Mouse (Mus musculus) kidney, postnatal 0 days (tissue): Measurements from ENCODE around the gene Eml4. TPM values are rescaled to one million over a fixed set of nuclear protein-coding genes. Genes with fewer than 3 reads are reported as not detected.

Experiments used
- ATAC-seq: fragments of 200-750 bp; cut with Nextera tagmentation; replicated peaks from 2 replicates; pipeline ENCODE4 v1.8.0; 2017; ENCODE audit warnings: low read depth, moderate number of reproducible peaks, moderate TSS enrichment, moderate library complexity; ENCODE audit not compliant: low FRiP score
- DNase-seq: peaks from one replicate; pipeline ENCODE4 v3.0.0-alpha.2; 2016; ENCODE audit warnings: low spot score
- H3K27ac ChIP-seq: fragments of 300-500 bp; sonication (generic); 2 replicates; pipeline ENCODE4 v1.5.1; 2014; ENCODE audit warnings: mild to moderate bottlenecking
- H3K27me3 ChIP-seq: fragments of 300-500 bp; sonication (generic); 2 replicates; pipeline ENCODE4 v1.6.1; 2014; ENCODE audit warnings: low read length, mixed read lengths; ENCODE audit not compliant: insufficient read depth
- H3K36me3 ChIP-seq: fragments of 300-500 bp; sonication (generic); 2 replicates; pipeline ENCODE4 v1.6.1; 2014; ENCODE audit warnings: low read length, mixed read lengths; ENCODE audit not compliant: insufficient read depth
- H3K4me1 ChIP-seq: fragments of 300-500 bp; sonication (generic); replicated peaks from 2 replicates; pipeline ENCODE4 v1.6.1; 2014; ENCODE audit warnings: antibody characterized with exemption, low read length, mixed read lengths; ENCODE audit not compliant: insufficient read depth
- H3K4me2 ChIP-seq: fragments of 300-500 bp; sonication (generic); 2 replicates; pipeline ENCODE4 v1.6.1; 2014; ENCODE audit warnings: mild to moderate bottlenecking, low read length, moderate library complexity, mixed read lengths
- H3K4me3 ChIP-seq: fragments of 300-500 bp; sonication (generic); replicated peaks from 2 replicates; pipeline ENCODE4 v1.5.1; 2014; ENCODE audit warnings: low read depth, low read length
- H3K9ac ChIP-seq: fragments of 300-500 bp; sonication (generic); 2 replicates; pipeline ENCODE4 v1.6.1; 2014; ENCODE audit warnings: low read depth, low read length
- H3K9me3 ChIP-seq: fragments of 300-500 bp; sonication (generic); replicated peaks from 2 replicates; pipeline ENCODE4 v1.6.1; 2016; ENCODE audit warnings: low read length, inconsistent platforms, mixed read lengths
- CTCF ChIP-seq: IDR thresholded peaks from 2 replicates; pipeline ENCODE4 v1.5.1; 2016; ENCODE audit warnings: antibody characterized with exemption, low read depth, mild to moderate bottlenecking, moderate library complexity
- WGBS: fragments of 180-500 bp; shearing (Covaris S2); extraction: QIAGEN DNeasy Blood & Tissue Kit; methylation state at CpG from one replicate; pipeline ENCODE4 v1.1.7; 2014; 5-methylcytosine and 5-hydroxymethylcytosine counted together
- polyA plus RNA-seq: library from polyadenylated mRNA; unstranded; fragments of >200 nt; fragmentation: Nextera tagmentation; extraction: Ambion mirVana; gene quantifications from 2 replicates; pipeline ENCODE4 v1.2.1, GENCODE M21; 2015

Gene Eml4
- polyA plus RNA-seq, 1 experiment from 2014 or later = 19.0 TPM

- Histone ChIP-seq H3K9me3 (no peaks in the 10 kb centered on the region), H3K4me2 (no peak overlapping the region), H3K4me3 (no peak overlapping the region), H3K36me3 (no peaks in the 10 kb centered on the region), H3K4me1 (no peaks in the 10 kb centered on the region; the same call in 1 of the 2 replicates), H3K27me3 (no peaks in the 10 kb centered on the region), H3K27ac (no peak overlapping the region), H3K9ac (no peak overlapping the region)
- ATAC-seq (no peak), DNase-seq (no peak)
- 69% methylated on average over 16 of the region's 16 CpGs for WGBS
- TF ChIP-seq CTCF = no peak
Observed at GRCm38 (mm10) chr17:83340895-83341524, 9.7 kb upstream of the Eml4 start.

- Histone ChIP-seq H3K36me3 (no peaks in the 10 kb centered on the region), H3K27me3 (no peaks in the 10 kb centered on the region), H3K27ac (no peak overlapping the region), H3K9me3 (no peaks in the 10 kb centered on the region), H3K4me3 (no peak overlapping the region), H3K4me1 (no peaks in the 10 kb centered on the region; the same call in 1 of the 2 replicates), H3K4me2 (no peak overlapping the region), H3K9ac (no peak overlapping the region)
- ATAC-seq (no peak), DNase-seq (no peak)
- WGBS = 58% methylated on average over 7 of the region's 7 CpGs
- TF ChIP-seq CTCF = no peak
Observed at GRCm38 (mm10) chr17:83344226-83344625, 6.5 kb upstream of the Eml4 start.

GRCm38 (mm10) chr17:83348056-83348822 lies 2.5 kb upstream of the Eml4 start:
- Histone ChIP-seq H3K4me2 (no peak overlapping the region), H3K9me3 (no peaks in the 10 kb centered on the region), H3K27ac (no peak overlapping the region), H3K36me3 (no peaks in the 10 kb centered on the region), H3K4me3 (no peak overlapping the region), H3K27me3 (no peaks in the 10 kb centered on the region), H3K9ac (no peak overlapping the region), H3K4me1 (no peaks in the 10 kb centered on the region; the same call in 1 of the 2 replicates)
- TF ChIP-seq CTCF = no peak
- ATAC-seq (no peak), DNase-seq (no peak)
- 70% methylated on average over 9 of the region's 9 CpGs for WGBS

- H3K36me3 ChIP-seq = no peaks in the 10 kb centered on the region
- ATAC-seq = peak; percentile 73
- H3K9me3 ChIP-seq = no peaks in the 10 kb centered on the region
- H3K4me1 ChIP-seq = no peaks in the 10 kb centered on the region
- DNase-seq = no peak
- H3K9ac ChIP-seq = peak overlapping the region; percentile 89
- peak overlapping the region; percentile 91 for H3K27ac ChIP-seq
- no peaks in the 10 kb centered on the region for H3K27me3 ChIP-seq
- 0% methylated on average over 44 of the region's 57 CpGs for WGBS
- peak overlapping the region; percentile 91 for H3K4me3 ChIP-seq
- no peak for TF ChIP-seq CTCF
- H3K4me2 ChIP-seq = peak overlapping the region; percentile 80
Observed at GRCm38 (mm10) chr17:83351119-83351531, 394 bp downstream of the Eml4 start.

GRCm38 (mm10) chr17:83351601-83352413 lies 1.1 kb downstream of the Eml4 start:
- DNase-seq = no peak
- no peak for TF ChIP-seq CTCF
- Histone ChIP-seq H3K4me3 (peak overlapping the region; percentile 91), H3K9ac (peak overlapping the region; percentile 89), H3K4me2 (peak overlapping the region; percentile 80), H3K27me3 (no peaks in the 10 kb centered on the region), H3K4me1 (no peaks in the 10 kb centered on the region), H3K27ac (peak overlapping the region; percentile 91), H3K9me3 (no peaks in the 10 kb centered on the region), H3K36me3 (no peaks in the 10 kb centered on the region)
- 4% methylated on average over 13 of the region's 13 CpGs for WGBS
- no peak for ATAC-seq

- no peak overlapping the region for H3K27ac ChIP-seq
- H3K9me3 ChIP-seq = no peaks in the 10 kb centered on the region
- H3K27me3 ChIP-seq = no peaks in the 10 kb centered on the region
- no peaks in the 10 kb centered on the region for H3K36me3 ChIP-seq
- H3K4me1 ChIP-seq = no peaks in the 10 kb centered on the region
- H3K4me2 ChIP-seq = peak overlapping the region; percentile 80
- 10% methylated on average over 2 of the region's 2 CpGs for WGBS
- H3K4me3 ChIP-seq = peak overlapping the region; percentile 91
- no peak for TF ChIP-seq CTCF
- ATAC-seq (no peak), DNase-seq (no peak)
- H3K9ac ChIP-seq = 0 out of 2 replicates have a peak overlapping the region, but pooled peaks have one; percentile 1
Observed at GRCm38 (mm10) chr17:83352456-83352855, 1.7 kb downstream of the Eml4 start.
